Mouse (Mus musculus): ENCODE data around the gene Sh3glb2.

- TF ChIP-seq CTCF (IDR thresholded peaks at IDR 0.05; ENCODE audit: insufficient read depth, low read length) (no peak), POLR2A (IDR thresholded peaks at IDR 0.05; ENCODE audit: borderline replicate concordance, extremely low read depth, low read depth, low read length) (no peak)
Measured at GRCm38 (mm10) chr2:30362865-30363264, 3.7 kb upstream of the Sh3glb2 start.
